Mouse (Mus musculus): ENCODE measurements at regions not wholly inside any gene's neighbourhood (a gene's known extent, or its start where the extent isn't known, plus 50 kb on each side); places are given as distances from the start of the nearest gene placed in this dataset.

GRCm38 (mm10) chr17:45866876-45867652 is 133.4 kb upstream of the 1600014C23Rik start:
- DNase-seq (ENCODE audit: low spot score): peak; percentile 40

- no peak for DNase-seq (ENCODE audit: low spot score)
Measured at GRCm38 (mm10) chr17:45866346-45866745, 132.7 kb upstream of the 1600014C23Rik start.

- DNase-seq (ENCODE audit: low spot score): no peak
Measured at GRCm38 (mm10) chr17:45865944-45866343, 132.3 kb upstream of the 1600014C23Rik start.

GRCm38 (mm10) chr17:45863471-45864205 is 130.0 kb upstream of the 1600014C23Rik start:
- DNase-seq (ENCODE audit: low spot score): no peak

GRCm38 (mm10) chr17:45863031-45863430 is 129.4 kb upstream of the 1600014C23Rik start:
- no peak for DNase-seq (ENCODE audit: low spot score)

GRCm38 (mm10) chr17:45859441-45859840 is 125.8 kb upstream of the 1600014C23Rik start:
- DNase-seq (ENCODE audit: low spot score): no peak

GRCm38 (mm10) chr17:45853931-45854653 is 120.4 kb upstream of the 1600014C23Rik start:
- no peak for DNase-seq (ENCODE audit: low spot score)

- no peak for DNase-seq (ENCODE audit: low spot score)
Measured at GRCm38 (mm10) chr17:45852402-45852801, 118.8 kb upstream of the 1600014C23Rik start.

GRCm38 (mm10) chr17:45851723-45852396 is 118.2 kb upstream of the 1600014C23Rik start:
- DNase-seq (ENCODE audit: low spot score): no peak

- no peak for DNase-seq (ENCODE audit: low spot score)
Measured at GRCm38 (mm10) chr17:45850976-45851375, 117.3 kb upstream of the 1600014C23Rik start.

- no peak for DNase-seq (ENCODE audit: low spot score)
Measured at GRCm38 (mm10) chr17:45850174-45850573, 116.5 kb upstream of the 1600014C23Rik start.

- DNase-seq (ENCODE audit: low spot score): peak; percentile 59
Measured at GRCm38 (mm10) chr17:45848605-45849004, 115.0 kb upstream of the 1600014C23Rik start.

- no peak for DNase-seq (ENCODE audit: low spot score)
Measured at GRCm38 (mm10) chr17:45847701-45848378, 114.2 kb upstream of the 1600014C23Rik start.

- DNase-seq (ENCODE audit: low spot score): no peak
Measured at GRCm38 (mm10) chr17:45845832-45846231, 112.2 kb upstream of the 1600014C23Rik start.

GRCm38 (mm10) chr17:45836731-45837130 is 103.1 kb upstream of the 1600014C23Rik start:
- DNase-seq (ENCODE audit: low spot score): no peak

GRCm38 (mm10) chr17:45836253-45836652 is 102.6 kb upstream of the 1600014C23Rik start:
- DNase-seq (ENCODE audit: low spot score): peak; percentile 32

- no peak for DNase-seq (ENCODE audit: low spot score)
Measured at GRCm38 (mm10) chr17:45834518-45835071, 101.0 kb upstream of the 1600014C23Rik start.

GRCm38 (mm10) chr17:45830324-45830723 is 96.7 kb upstream of the 1600014C23Rik start:
- no peak for DNase-seq (ENCODE audit: low spot score)

GRCm38 (mm10) chr17:45829571-45829970 is 95.9 kb upstream of the 1600014C23Rik start:
- DNase-seq (ENCODE audit: low spot score): no peak

- no peak for DNase-seq (ENCODE audit: low spot score)
Measured at GRCm38 (mm10) chr17:45828843-45829242, 95.2 kb upstream of the 1600014C23Rik start.

GRCm38 (mm10) chr17:45828284-45828824 is 94.7 kb upstream of the 1600014C23Rik start:
- no peak for DNase-seq (ENCODE audit: low spot score)

Data from urinary bladder, postnatal 14 days (tissue).